Mouse (Mus musculus) MEL-GATA-1-ER (cell line): ENCODE results near the gene 4933415F23Rik.
"Not testable (repeated sequence)": the region's sequence is repeated elsewhere in the genome, so short reads cannot be mapped to it uniquely, and the experiment has no call there.

Experiments used
- DNase-seq: peaks from one replicate; pipeline ENCODE4 v3.0.0-alpha.2; 2012; ENCODE audit warnings: low read depth; ENCODE audit errors: extremely low read depth

Gene 4933415F23Rik

DNA sequence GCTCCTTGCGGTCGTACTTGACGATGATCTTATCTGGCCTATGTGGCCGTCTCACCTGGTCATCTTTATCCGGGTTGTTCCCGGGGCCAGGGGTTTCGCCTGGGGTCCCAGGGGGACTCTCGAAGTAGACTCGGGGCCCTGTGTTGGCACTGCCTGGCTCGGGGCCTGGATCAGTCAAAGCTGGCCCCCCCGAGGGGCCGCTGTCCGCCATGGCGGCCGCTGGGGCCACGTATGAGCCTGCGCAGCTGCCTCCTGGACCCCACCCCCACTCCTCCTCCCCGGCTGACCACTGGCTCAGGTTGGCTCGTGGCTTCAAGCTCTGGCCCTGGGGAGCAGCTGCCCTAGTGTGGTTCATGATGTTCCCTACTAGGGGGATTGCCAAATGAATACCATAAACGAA lies at the start of gene 4933415F23Rik:
Gene 4933415F23Rik (minus strand): TSS at position 233 of the 400 bp plus-strand sequence.
- DNase-seq = no peak

DNA sequence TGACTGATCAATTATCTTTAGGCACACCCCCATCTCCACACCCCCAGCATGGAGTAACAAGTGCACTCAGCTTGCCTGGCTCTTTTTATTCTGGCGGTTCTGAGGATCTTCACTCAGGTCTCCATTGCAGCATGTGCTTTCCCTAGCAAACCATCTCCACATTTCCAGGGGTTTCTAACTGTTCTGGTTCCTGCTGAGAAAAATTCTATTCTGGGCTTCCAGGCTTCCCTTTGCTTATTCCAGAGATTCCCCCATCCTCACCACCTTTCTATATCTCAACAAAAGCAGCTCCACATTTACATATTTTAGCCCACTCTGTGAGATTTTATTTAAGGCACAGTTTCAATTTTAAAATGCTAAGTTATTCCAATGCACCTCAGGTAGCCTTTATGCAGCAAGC lies 49.7 kb upstream of the 4933415F23Rik start:
- no peak for DNase-seq

DNA sequence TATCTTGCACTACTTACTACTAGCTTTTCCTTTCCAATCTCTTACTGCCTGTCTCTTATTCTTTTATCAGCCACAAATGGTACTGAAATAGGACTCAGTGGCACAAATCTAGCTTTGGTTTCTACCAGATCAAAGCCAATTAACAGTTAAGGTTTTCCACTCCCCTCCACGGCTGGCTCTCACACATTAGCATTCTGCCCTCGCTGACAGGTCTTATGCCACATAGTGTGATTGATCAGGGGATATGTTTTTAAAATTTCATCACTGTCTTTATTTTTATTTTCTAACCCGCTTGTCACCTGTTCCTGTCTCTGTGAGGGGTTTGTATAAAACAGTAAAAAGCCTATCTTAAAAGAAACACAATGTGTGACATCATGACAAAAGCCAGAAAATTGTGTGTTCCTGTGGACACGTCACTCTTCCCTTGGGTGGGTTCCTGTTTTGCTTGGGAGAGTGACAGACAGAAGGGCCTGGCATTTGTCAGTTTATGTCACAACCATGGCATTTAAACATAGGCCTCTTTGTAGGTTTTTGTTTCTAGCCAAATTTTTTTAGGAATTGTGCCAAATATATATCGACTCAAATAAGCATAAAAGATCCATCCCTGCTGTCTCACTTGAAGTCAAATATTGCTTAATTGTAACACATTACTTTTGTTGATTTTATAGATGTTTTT lies 44.3 kb upstream of the 4933415F23Rik start:
- DNase-seq = no peak

DNA sequence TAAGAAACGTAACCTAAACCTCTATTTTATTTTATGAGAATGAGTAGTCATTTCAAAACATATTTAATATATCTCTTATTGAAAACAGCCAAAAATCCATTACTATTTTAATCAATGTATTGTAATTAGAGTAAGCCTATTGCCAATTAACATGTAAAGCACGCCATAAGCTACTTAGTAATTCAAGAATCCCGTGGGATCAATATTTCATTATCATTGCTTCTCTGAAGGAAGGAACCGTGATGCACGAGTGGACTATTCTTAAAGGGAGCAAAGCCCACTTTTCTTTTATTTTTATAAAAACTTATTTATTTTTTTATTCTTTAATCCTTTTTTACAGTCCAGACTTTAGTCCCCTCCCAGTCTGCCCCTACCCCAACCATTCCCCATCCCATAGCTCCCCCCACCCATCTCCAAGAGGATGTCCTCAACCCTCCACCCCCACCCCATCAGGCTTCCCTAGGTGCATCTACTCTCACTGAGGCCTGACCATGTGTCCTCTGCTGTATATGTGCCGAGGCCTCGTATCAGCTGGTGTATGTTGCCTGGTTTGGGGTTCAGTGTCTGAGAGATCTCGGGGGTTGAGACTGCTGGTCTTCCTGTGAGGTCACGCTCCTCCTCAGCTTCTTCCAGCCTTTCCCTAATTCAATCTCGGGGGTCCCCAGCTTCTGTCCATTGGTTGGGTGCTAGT lies 39.2 kb upstream of the 4933415F23Rik start:
- no peak for DNase-seq

DNA sequence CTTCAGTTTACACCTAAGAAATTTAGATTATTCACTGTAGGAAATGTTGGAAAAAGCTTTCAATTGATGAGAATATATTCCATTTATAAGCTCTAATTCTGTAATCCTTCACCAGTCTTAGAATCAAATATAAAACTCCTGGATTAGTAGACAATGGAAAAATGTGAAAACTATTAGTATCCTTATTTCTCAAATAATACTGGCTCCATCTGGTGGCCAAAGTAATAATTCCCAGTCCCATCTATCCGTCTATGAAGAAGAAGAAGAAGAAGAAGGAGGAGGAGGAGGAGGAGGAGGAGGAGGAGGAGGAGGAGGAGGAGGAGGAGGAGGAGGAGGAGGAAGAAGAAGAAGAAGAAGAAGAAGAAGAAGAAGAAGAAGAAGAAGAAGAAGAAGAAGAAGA lies 38.5 kb upstream of the 4933415F23Rik start:
- not testable (repeated sequence) for DNase-seq

DNA sequence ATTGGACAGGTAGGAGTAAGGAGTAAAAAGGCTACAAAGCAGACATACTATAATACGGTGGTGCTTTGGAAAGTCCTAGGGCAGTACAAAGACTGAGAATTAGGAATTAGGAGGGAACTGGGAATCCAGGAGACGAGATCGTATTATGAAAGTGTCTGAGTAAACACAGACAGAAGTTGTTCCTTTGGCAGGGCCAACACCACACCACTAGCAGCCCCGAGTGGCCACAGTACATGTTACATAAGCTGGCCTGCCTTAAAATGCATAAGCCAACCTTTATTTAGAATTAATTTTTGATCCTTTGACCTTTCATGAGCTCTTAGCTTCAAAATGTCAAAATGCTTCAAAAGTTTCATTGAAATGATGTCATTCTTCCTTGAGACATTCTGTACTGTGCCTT lies 18.8 kb upstream of the 4933415F23Rik start:
- no peak for DNase-seq

DNA sequence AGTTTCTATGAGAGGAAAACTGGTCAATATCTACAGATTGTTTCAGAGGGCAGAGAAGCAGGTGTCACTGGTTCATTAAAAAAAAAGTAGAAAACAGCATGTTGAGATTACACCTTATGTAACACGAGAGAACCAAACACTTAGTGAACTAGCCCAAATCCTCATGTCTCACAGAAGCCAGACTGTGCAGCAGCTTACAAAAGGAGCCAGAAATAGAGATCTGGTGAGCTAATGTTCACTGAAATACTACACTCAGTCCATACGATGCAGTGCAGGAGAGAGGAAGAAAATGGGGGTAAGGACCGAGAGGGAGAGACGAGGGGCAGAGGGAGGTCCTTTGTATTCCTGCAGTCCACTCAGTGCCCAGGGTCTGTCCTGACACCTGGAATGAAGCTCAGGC lies 17.4 kb upstream of the 4933415F23Rik start:
- DNase-seq = no peak

DNA sequence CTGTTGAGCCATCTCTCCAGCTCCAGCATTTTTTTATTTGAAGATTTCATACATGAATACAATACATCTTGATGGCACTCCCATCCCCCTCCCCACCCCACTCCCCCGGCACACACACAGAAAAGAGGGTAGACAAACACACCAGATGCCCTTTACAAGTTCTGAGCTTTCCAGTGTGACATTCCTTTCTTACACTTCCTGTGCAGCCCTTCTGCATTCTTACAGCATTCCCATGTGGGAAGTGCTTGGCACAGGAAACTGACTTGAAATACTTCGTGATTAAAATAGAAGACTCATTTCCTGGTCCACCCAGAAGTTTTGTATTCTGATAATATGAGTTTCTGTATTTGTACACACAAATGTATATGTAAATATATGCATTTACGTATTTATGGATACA lies 15.4 kb upstream of the 4933415F23Rik start:
- no peak for DNase-seq

DNA sequence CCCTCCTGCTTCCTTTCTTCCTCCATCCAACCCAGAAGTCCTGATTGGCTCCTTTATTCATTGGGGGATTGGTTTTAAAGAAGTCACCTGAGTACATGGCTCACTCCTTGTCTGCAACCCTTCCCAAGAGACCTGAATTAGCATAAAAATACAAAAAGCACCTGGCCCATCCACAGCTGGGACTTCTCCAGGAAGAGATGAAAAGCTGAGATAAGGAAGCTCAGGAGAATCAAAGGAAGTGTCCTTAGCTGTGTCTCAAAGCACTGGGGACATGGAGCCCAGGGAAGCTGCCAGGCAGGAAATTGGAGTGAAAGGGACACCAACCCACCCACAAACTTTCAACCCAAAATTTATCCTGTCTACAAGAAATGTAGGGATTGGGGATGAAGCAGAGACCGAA lies 7.1 kb upstream of the 4933415F23Rik start:
- DNase-seq = no peak

DNA sequence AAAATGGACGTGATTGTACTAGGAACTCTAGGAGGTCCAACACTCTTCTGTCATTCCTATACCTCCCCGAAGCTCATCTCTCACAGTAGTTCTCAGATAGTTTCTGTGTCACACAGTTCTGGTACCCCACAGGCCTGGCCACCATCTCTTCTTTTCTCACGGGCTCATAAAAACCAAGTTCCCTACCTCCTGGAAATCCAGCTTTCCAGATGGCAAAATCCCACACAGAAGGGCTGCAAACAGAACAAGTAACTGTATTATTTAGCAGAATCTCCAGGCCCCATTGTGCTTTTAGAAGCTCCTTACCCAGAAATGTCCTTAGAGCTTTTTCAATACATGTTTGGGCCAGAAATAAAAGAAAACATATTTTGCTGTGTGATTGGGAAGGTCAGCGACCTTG lies 828 bp upstream of the 4933415F23Rik start:
- no peak for DNase-seq

DNA sequence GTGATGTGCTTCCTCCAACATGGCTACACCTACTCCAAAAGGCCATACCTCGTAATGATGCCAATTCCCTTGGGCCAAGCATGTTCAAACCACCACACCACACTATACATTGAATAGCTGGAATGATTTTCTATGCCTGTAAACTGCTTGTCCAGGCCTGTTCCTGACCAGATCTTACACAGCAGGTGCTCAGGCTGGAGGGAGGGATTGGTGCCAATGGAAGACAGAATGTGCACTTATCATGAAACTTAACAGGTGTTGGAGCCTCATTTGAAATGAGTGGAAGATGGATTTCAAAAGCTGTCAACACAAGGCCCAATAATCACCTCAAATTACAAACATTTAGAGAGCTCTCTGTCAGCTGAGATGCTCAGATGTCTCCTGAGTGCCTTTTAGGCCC lies 2.3 kb downstream of the 4933415F23Rik start:
- DNase-seq = no peak

DNA sequence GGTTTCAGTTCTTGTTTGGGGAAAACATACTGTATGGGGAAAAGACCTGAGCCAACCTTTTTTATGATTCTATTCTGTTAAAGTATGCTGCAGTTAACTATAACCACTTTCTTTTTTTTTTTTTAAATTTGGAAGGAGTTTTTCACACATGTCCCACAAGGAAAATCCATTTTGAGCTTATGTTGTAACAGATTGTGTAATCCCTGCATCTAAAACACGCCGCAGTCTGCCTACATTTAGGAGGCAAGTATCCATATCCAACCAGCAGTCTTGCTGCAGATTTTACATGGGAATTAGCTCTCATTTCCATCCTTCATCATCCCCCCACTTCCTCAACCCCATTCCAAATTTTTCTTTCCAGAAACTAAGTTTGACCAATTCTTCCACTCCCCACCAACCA lies 3.6 kb downstream of the 4933415F23Rik start:
- no peak for DNase-seq

DNA sequence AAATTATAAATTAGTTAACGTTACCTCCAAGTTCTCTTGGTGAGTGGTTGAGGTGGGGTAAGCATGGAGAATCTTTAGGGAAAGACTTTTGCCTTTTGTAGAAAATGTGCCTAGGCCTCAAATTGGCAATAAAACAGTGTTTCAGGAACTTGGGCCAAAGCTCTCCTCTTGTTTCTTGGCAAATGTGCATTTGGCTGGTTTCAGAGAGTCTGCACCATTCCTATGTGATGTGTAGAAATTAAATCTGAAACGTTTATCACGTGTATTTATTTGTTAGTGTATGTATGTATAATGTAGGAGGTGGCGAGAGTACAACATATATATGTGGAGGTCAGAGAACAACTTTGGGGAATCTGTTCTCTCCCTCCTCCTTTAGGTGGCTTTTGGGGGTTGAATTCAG lies 4.1 kb downstream of the 4933415F23Rik start:
- DNase-seq = no peak

DNA sequence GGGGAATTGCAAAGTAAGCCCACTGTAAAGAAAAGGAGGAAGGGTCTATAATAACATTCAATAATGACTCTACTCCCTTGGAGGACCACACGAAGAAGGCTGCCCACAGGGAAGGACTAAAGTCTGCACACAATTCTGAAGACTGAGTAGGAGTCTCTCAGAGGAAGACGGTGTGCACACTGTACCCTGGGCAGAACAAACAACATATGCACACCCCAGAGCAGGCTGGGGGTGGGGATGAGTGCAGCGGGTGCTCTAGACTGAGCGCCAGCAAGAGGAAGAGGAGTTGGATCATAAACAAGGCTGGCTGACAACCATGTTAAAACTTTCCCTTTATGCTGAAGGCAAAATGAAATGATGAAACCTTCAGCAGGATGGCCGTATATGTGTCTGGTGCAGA lies 34.3 kb downstream of the 4933415F23Rik start:
- no peak for DNase-seq

DNA sequence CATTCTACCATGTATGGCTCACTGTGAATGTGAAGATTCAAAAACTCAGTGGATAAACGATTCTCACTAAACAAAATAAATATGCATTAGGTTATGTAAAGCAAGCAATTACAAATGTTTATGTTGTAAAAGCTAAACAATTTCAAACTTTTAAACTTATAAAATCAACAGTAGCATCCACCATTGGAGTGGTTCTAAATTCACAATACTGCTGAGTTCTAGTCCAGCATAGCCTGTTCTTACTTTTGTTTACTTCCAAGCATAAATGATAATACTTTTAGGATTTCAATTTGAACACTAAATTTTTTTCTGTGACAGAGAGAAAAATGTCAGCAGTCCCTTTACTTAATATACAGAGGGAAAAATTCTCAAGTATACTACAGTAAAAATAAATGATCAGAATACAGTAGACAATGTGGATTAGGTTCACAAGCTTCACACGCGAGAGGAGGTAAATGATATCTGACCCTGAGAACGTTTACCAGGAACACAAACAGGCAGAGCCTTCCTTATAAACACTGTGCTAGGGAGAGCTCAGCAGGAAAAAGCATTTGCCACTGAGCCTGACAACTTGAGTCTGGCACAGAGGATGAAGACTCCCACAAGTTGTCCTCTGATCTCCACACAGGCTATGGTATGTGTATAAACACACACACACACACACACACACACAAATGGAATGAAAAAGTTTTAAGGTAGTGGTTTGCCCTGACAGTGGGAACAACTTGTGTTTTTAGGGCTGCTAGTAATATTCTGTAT lies 37.2 kb downstream of the 4933415F23Rik start:
- no peak for DNase-seq

DNA sequence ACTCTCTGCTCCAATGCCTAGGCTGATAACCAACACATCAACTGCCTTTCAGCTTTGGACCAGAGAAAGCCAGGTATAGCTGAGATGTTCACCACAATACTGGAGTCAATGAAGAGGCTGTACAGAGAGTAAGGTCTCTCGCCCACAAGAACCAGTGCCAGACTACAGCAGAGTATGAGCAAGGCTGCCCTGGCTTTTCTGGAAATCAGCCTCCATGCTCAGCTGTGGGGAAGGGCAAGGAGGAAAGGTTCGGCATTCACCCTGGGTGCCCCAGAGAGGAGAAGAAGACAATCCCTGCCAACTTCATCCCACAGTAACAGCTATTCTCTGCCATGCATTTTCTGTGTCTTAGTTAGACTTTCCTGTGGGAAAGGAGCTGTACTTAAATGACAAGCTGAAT lies 38.1 kb downstream of the 4933415F23Rik start:
- DNase-seq = no peak

DNA sequence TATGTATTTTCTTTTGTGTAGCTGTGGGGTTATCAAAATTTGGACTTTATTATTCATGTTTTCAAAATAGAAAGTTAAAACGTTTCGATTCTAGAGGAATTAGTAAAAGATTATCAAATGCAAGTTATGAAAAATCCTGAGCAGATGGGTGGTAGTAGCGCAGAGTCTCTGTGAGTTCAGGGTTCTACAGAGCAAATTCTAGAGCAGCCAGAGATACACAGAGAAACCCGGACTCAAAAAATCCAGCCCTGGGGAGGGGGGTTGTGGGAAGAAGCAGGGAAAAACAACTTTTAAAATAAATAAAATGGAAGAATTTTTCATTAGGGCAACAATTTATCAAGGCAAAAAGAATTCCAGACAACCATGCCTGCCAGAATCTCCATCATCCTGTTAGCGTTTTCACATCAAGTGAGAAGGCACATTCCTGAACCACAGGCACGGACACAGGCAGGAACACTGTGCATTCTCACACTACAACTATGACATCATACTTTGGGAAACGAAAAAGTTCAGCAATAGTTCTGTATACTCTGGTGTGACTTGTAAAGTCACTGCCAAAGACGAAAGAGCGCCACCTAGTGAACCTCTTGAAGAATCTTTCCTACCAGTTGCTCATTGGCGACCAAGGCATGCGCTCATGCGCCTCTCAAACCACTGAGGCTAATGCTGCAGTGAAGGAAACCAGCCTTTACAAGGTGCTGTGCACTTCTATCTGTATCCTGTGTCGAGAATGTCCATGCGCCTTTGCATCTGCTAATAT lies 40.3 kb downstream of the 4933415F23Rik start:
- peak; percentile 2 for DNase-seq

DNA sequence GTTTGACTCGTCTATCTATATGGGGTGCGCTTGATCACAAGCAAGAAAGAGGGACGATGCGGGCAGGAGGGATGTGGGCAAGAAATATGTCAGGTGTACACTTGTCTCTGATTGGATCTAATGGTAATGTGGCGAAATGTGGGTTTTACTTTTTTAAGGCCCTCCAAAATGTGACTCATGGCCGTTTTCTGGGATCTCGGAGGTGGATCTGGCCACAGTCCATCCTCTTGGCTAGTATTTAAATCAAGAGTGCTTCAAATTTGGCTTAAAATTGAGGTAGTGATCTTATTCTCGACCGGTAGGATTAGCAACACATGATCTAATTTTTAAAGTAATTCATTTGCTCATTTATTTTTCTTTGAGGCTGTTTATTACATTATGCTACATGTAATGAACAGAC lies 42.0 kb downstream of the 4933415F23Rik start:
- no peak for DNase-seq
